Mouse (Mus musculus) frontal cortex, postnatal 10 days (tissue): ENCODE results near the gene V1rd19.
A peak's percentile ranks its signal among the peaks of the same experiment; 100 is the strongest.
"Not testable (repeated sequence)": the region's sequence is repeated elsewhere in the genome, so short reads cannot be mapped to it uniquely, and the experiment has no call there.

Source experiments
- DNase-seq, 2 experiments: peaks; one replicate each; pipeline ENCODE4 v3.0.0; 2022; ENCODE audit warnings: low spot score in 2 of 2, mixed read lengths in 1 of 2

The V1rd19 gene

GRCm38 (mm10) chr7:24001391-24001790 lies at the start of gene V1rd19:
TSS of gene V1rd19 (plus strand) at chr7:24001691.
- DNase-seq = no peak

- DNase-seq = peak in 1 of 2 experiments; percentile 3
Measured at GRCm38 (mm10) chr7:23968044-23968443, 33.4 kb upstream of the V1rd19 start.

- not testable (repeated sequence) for DNase-seq
Measured at GRCm38 (mm10) chr7:23974315-23974714, 27.2 kb upstream of the V1rd19 start, which contains the start of gene Vmn1r181. TSS of gene Vmn1r181 (plus strand) at chr7:23974615.

GRCm38 (mm10) chr7:24052660-24053304 lies 51.3 kb downstream of the V1rd19 start, which contains the start of gene Vmn1r183:
TSS of gene Vmn1r183 (plus strand) at chr7:24053254.
- DNase-seq = no peak
